Mouse (Mus musculus) kidney, adult 18-20 months (tissue): ENCODE results near the gene Gm1110.
"Not testable (repeated sequence)": the region's sequence is repeated elsewhere in the genome, so short reads cannot be mapped to it uniquely, and the experiment has no call there.

ENCODE experiments used
- DNase-seq: peaks from one replicate; pipeline ENCODE4 v3.0.0; 2021

Gm1110 gene

GRCm38 (mm10) chr9:26922909-26923526, at the start of gene Gm1110:
Gm1110 (minus strand) TSS chr9:26923111.
- DNase-seq: no peak

- DNase-seq: no peak
These were observed 24.9 kb upstream of the Gm1110 start for GRCm38 (mm10) chr9:26947790-26948189.

DNA sequence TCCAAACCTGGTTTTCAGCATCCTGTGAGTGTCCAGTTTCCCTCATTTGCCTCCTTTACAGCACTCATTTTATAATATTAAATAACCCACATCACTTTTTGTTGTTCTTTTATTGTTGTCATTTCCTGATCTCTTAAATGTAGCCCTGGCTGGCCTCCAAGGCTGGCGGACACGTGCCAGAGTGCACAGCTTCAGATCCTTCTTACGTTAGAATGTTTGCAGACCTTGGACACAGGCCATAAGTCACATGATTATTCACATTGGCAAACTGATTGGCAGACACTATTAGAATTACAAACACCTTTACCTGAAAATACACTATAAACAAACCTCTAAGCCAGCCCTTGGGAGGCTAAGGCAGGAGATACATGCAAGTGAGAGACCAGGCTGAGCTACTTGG, 1.2 kb upstream of the Gm1110 start:
- peak; percentile 40 for DNase-seq

GRCm38 (mm10) chr9:26919778-26920177, 3.1 kb downstream of the Gm1110 start:
- no peak for DNase-seq

DNA sequence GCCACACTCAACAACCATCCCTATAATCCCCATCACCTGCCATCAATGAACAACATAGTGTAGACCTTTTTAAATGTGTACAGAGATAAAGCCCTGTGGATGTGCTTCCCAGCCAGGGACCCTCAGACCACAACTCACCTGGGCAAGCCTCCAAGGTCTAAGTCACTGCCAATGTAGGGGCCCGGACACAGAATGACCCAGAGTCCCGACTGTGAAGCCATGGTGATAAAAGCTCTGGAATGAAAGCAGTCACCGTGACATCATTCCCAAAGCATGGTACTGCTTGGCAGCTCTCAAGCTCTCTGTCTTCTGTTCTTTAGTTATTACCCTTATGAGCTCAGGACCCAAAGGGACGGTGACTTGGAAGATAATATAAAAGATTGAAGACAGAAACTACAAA, 9.8 kb downstream of the Gm1110 start:
- no peak for DNase-seq

DNA sequence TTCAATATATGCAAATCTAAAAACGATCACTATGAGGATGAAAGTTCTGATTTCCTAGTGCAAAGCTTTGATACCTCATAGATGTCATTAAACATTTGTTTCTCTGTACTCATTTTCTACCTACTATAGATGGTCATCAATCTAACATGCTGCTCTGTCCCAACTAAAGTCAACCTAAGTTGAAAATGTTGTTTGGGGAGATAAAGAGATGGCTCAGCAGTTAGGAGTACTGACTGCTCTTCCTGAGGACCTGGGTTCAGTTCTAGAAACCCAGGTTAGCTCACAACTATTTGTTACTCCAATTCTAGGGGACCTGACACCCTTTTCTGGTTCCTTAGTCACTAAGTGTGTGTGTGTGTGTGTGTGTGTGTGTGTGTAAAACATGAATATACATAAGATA, 11.7 kb downstream of the Gm1110 start:
- DNase-seq: no peak

GRCm38 (mm10) chr9:26869856-26870255, 53.1 kb downstream of the Gm1110 start:
- not testable (repeated sequence) for DNase-seq

DNA sequence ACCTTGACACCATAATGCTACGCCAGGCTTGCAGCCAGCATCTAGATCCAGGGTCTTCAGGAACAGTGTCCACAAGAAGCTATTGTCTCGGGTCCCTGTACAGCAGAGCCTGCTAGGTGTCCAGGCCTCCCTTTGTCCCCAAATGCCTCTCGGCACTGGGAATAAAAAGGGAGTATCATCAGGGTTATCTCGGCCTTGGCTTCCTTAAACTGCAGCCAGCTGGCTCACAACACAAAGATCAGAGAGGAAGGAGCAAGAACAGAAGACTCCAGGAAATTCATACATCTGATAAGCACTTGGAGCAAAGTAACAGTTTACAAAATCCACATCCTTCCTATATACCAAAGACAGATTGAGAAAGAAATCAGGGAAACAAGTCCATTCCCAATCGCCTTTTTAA, 62.2 kb downstream of the Gm1110 start, which contains the start of gene Glb1l3:
Glb1l3 (minus strand) TSS at position 140 of the 400 bp plus-strand sequence.
- no peak for DNase-seq

GRCm38 (mm10) chr9:26831089-26831488, 91.8 kb downstream of the Gm1110 start:
- DNase-seq: no peak
